Mouse (Mus musculus): ENCODE data around the gene Dhx57. TPM values are rescaled to one million over a fixed set of nuclear protein-coding genes. Genes with fewer than 3 reads are reported as not detected.
"Not testable (repeated sequence)": the region's sequence is repeated elsewhere in the genome, so short reads cannot be mapped to it uniquely, and the experiment has no call there.

The Dhx57 gene
- polyA plus RNA-seq, 1 experiment from 2014 or later: 52.8 TPM

GRCm38 (mm10) chr17:80237475-80237874, 52.8 kb downstream of the Dhx57 start:
- peaks cover 42% of the 10 kb centered on the region for H3K36me3 ChIP-seq (ENCODE audit: control insufficient read depth, insufficient read depth, low read length)
- 92% methylated on average over 5 of the region's 5 CpGs for WGBS

GRCm38 (mm10) chr17:80236805-80237204, 53.5 kb downstream of the Dhx57 start:
- peaks cover 36% of the 10 kb centered on the region for H3K36me3 ChIP-seq (ENCODE audit: control insufficient read depth, insufficient read depth, low read length)
- no peaks in the 10 kb centered on the region for H3K27me3 ChIP-seq (ENCODE audit: control insufficient read depth, insufficient read depth, low read length)
- H3K9ac ChIP-seq (replicated peaks; ENCODE audit: low read depth, low read length): no peak overlapping the region
- no peak overlapping the region for H3K27ac ChIP-seq (ENCODE audit: low read depth, low read length)
- 93% methylated on average over 3 of the region's 3 CpGs for WGBS
- no peak for ATAC-seq (ENCODE audit: low read depth)
- no peaks in the 10 kb centered on the region for H3K9me3 ChIP-seq (ENCODE audit: control insufficient read depth, low read length)
- H3K4me1 ChIP-seq (ENCODE audit: control insufficient read depth, insufficient read depth, low read length): no peaks in the 10 kb centered on the region
- no peak overlapping the region for H3K4me2 ChIP-seq (ENCODE audit: low read depth, low read length)
- no peak overlapping the region for H3K4me3 ChIP-seq (ENCODE audit: low read depth, low read length)

More at GRCm38 (mm10) chr17:80237475-80237874, 52.8 kb downstream of the Dhx57 start:
- H3K4me2 ChIP-seq (ENCODE audit: low read depth, low read length): no peak overlapping the region
- H3K27me3 ChIP-seq (ENCODE audit: control insufficient read depth, insufficient read depth, low read length): no peaks in the 10 kb centered on the region
- H3K4me1 ChIP-seq (ENCODE audit: control insufficient read depth, insufficient read depth, low read length): no peaks in the 10 kb centered on the region
- no peak overlapping the region for H3K27ac ChIP-seq (ENCODE audit: low read depth, low read length)
- ATAC-seq (ENCODE audit: low read depth): no peak
- no peak overlapping the region for H3K4me3 ChIP-seq (ENCODE audit: low read depth, low read length)
- no peak overlapping the region for H3K9ac ChIP-seq (replicated peaks; ENCODE audit: low read depth, low read length)
- H3K9me3 ChIP-seq (ENCODE audit: control insufficient read depth, low read length): no peaks in the 10 kb centered on the region

DNA sequence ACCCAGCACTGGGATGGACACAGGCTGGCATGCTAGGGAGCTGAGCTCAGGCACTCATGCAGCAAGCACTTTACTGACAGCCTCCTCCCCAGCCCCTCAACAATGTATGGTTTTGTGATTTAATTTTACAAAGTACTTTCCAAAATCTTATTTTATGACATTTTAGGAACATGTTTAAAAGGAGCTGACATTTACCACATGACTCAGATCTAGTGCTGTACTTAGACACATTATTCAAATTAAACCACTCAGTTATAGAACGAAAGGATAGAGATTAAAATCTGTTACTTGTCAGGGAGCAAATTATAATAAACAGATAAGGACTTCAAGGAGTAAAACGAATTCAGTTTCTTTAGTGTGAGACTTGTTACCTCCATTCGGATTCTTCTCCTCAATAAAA, 54.8 kb downstream of the Dhx57 start:
- H3K4me1 ChIP-seq (ENCODE audit: control insufficient read depth, insufficient read depth, low read length): no peaks in the 10 kb centered on the region

GRCm38 (mm10) chr17:80234376-80234775, 55.9 kb downstream of the Dhx57 start:
- Histone ChIP-seq H3K36me3 (ENCODE audit: control insufficient read depth, insufficient read depth, low read length) (peaks cover 20% of the 10 kb centered on the region), H3K27me3 (ENCODE audit: control insufficient read depth, insufficient read depth, low read length) (no peaks in the 10 kb centered on the region), H3K27ac (ENCODE audit: low read depth, low read length) (no peak overlapping the region), H3K4me2 (ENCODE audit: low read depth, low read length) (no peak overlapping the region), H3K4me3 (ENCODE audit: low read depth, low read length) (no peak overlapping the region), H3K4me1 (ENCODE audit: control insufficient read depth, insufficient read depth, low read length) (no peaks in the 10 kb centered on the region), H3K9ac (replicated peaks; ENCODE audit: low read depth, low read length) (no peak overlapping the region), H3K9me3 (ENCODE audit: control insufficient read depth, low read length) (no peaks in the 10 kb centered on the region)
- WGBS: 87% methylated on average over 7 of the region's 7 CpGs
- no peak for ATAC-seq (ENCODE audit: low read depth)

More for the DNA sequence above, 54.8 kb downstream of the Dhx57 start:
- H3K9ac ChIP-seq (replicated peaks; ENCODE audit: low read depth, low read length): no peak overlapping the region
- no peak overlapping the region for H3K4me2 ChIP-seq (ENCODE audit: low read depth, low read length)
- no peaks in the 10 kb centered on the region for H3K9me3 ChIP-seq (ENCODE audit: control insufficient read depth, low read length)
- H3K27ac ChIP-seq (ENCODE audit: low read depth, low read length): no peak overlapping the region
- no peak for ATAC-seq (ENCODE audit: low read depth)
- no peaks in the 10 kb centered on the region for H3K27me3 ChIP-seq (ENCODE audit: control insufficient read depth, insufficient read depth, low read length)
- WGBS: 94% methylated on average over 3 of the region's 3 CpGs
- no peak overlapping the region for H3K4me3 ChIP-seq (ENCODE audit: low read depth, low read length)
- peaks cover 26% of the 10 kb centered on the region for H3K36me3 ChIP-seq (ENCODE audit: control insufficient read depth, insufficient read depth, low read length)

DNA sequence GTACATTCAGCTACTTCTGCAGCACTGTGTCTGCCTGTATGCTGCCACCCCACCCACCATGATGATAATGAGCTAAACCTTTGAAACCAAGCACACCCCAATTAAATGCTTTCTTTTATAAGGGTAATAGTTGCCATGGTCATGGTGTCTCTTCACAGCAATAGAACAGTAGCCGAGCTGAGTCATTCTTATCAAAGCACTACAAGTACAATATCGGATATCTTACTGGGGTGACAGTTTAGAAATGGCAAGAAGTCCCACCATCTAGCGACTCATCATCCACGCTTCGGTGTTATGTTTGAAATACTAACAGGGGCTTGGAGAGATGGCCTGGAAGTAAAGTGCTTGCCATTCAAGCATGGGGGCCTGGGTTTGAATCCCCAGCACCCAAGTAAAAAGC, 56.4 kb downstream of the Dhx57 start:
- no peak for ATAC-seq (ENCODE audit: low read depth)
- peaks cover 15% of the 10 kb centered on the region for H3K36me3 ChIP-seq (ENCODE audit: control insufficient read depth, insufficient read depth, low read length)
- no peak overlapping the region for H3K4me3 ChIP-seq (ENCODE audit: low read depth, low read length)
- WGBS: 94% methylated on average over 5 of the region's 5 CpGs
- H3K4me1 ChIP-seq (ENCODE audit: control insufficient read depth, insufficient read depth, low read length): no peaks in the 10 kb centered on the region
- H3K27me3 ChIP-seq (ENCODE audit: control insufficient read depth, insufficient read depth, low read length): no peaks in the 10 kb centered on the region
- H3K27ac ChIP-seq (ENCODE audit: low read depth, low read length): no peak overlapping the region
- no peak overlapping the region for H3K9ac ChIP-seq (replicated peaks; ENCODE audit: low read depth, low read length)
- H3K4me2 ChIP-seq (ENCODE audit: low read depth, low read length): no peak overlapping the region
- no peaks in the 10 kb centered on the region for H3K9me3 ChIP-seq (ENCODE audit: control insufficient read depth, low read length)

DNA sequence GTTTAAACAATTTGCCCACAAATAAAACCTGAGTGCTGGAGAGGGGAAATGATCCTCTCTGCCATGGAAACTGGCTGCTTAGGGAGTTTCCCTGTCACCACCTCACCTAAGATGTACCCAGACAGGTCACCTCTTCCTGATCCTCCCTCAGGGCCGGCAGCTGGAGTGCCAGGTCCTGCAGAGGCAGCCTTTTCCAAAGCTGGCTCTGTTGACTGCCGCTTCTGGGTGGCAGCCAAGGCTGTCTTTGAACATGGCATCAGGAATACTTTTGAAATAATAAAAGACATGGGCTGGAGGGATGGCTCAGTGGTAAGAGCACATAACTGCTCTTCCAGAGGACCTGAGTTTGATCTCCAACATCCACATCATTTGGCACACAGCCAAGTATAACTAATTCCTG, 60.9 kb downstream of the Dhx57 start:
- Histone ChIP-seq H3K36me3 (ENCODE audit: control insufficient read depth, insufficient read depth, low read length) (no peaks in the 10 kb centered on the region), H3K4me3 (ENCODE audit: low read depth, low read length) (no peak overlapping the region), H3K4me2 (ENCODE audit: low read depth, low read length) (no peak overlapping the region), H3K9me3 (ENCODE audit: control insufficient read depth, low read length) (no peaks in the 10 kb centered on the region), H3K4me1 (ENCODE audit: control insufficient read depth, insufficient read depth, low read length) (peaks cover 4% of the 10 kb centered on the region), H3K27me3 (ENCODE audit: control insufficient read depth, insufficient read depth, low read length) (no peaks in the 10 kb centered on the region), H3K9ac (replicated peaks; ENCODE audit: low read depth, low read length) (no peak overlapping the region), H3K27ac (ENCODE audit: low read depth, low read length) (no peak overlapping the region; the same call in 1 of the 2 replicates)
- ATAC-seq (ENCODE audit: low read depth): no peak
- 83% methylated on average over 2 of the region's 2 CpGs for WGBS

DNA sequence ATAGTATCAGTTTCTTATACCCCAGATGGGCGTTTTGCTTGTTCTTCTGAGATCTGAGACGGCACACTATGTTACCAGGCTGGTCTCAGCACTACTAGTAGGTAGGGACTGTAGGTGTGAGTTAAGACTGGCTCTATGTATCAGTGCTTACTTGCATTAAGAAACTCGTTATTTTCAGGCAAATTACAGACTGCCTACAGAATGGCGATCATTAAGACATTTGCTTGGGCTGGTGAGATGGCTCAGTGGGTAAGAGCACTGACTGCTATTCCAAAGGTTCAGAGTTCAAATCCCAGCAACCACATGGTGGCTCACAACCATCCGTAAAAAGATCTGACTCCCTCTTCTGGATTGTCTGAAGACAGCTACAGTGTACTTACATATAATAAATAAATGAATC, 65.1 kb downstream of the Dhx57 start:
- not testable (repeated sequence) for H3K27ac ChIP-seq (ENCODE audit: low read depth, low read length)
- peak; percentile 21; the same call in 1 of the 2 replicates for ATAC-seq (ENCODE audit: low read depth)
- WGBS: 55% methylated on average over 4 of the region's 5 CpGs

GRCm38 (mm10) chr17:80224326-80225116, 65.8 kb downstream of the Dhx57 start, which contains the start of gene Gemin6:
TSS of gene Gemin6 (plus strand) at chr17:80224441.
- peak; percentile 97 for ATAC-seq (ENCODE audit: low read depth)

More for the DNA sequence above, 65.1 kb downstream of the Dhx57 start:
- not testable (repeated sequence) for H3K9me3 ChIP-seq (ENCODE audit: control insufficient read depth, low read length); H3K27me3 ChIP-seq (ENCODE audit: control insufficient read depth, insufficient read depth, low read length); H3K36me3 ChIP-seq (ENCODE audit: control insufficient read depth, insufficient read depth, low read length); H3K4me1 ChIP-seq (ENCODE audit: control insufficient read depth, insufficient read depth, low read length)
- Histone ChIP-seq H3K9ac (replicated peaks; ENCODE audit: low read depth, low read length) (peak overlapping the region; percentile 62; the same call in 1 of the 2 replicates), H3K4me2 (ENCODE audit: low read depth, low read length) (peak overlapping the region; percentile 69), H3K4me3 (ENCODE audit: low read depth, low read length) (peak overlapping the region; percentile 57)

DNA sequence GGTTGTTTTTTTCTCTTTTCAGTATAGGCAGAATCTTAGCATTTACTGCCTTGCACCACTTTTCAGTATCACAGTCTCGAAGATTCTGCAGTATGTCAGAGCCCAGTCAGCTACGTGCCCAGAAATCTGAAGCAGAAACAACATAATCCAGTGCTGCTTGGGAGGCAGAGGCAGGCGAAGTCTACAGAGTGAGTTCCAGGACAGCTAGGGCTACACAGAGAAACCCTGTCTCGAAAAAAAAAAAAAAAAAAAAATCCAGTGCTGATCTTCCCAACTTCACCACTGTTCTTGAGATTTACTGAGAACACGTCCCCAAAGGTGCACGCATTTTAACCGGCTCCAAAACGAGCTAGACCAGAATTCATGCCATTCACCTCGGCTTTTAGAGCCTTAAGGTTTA, 66.4 kb downstream of the Dhx57 start:
- WGBS: 9% methylated on average over 9 of the region's 9 CpGs
- Histone ChIP-seq H3K9me3 (ENCODE audit: control insufficient read depth, low read length) (no peaks in the 10 kb centered on the region), H3K4me2 (ENCODE audit: low read depth, low read length) (peak overlapping the region; percentile 69), H3K36me3 (ENCODE audit: control insufficient read depth, insufficient read depth, low read length) (no peaks in the 10 kb centered on the region), H3K27ac (ENCODE audit: low read depth, low read length) (peak overlapping the region; percentile 81), H3K27me3 (ENCODE audit: control insufficient read depth, insufficient read depth, low read length) (no peaks in the 10 kb centered on the region), H3K4me1 (ENCODE audit: control insufficient read depth, insufficient read depth, low read length) (peaks cover 4% of the 10 kb centered on the region), H3K4me3 (ENCODE audit: low read depth, low read length) (peak overlapping the region; percentile 57), H3K9ac (replicated peaks; ENCODE audit: low read depth, low read length) (peak overlapping the region; percentile 62)
- ATAC-seq (ENCODE audit: low read depth): peak; percentile 28; the same call in 1 of the 2 replicates

More at GRCm38 (mm10) chr17:80224326-80225116, 65.8 kb downstream of the Dhx57 start, which contains the start of gene Gemin6:
- H3K4me3 ChIP-seq (ENCODE audit: low read depth, low read length): peak within 1 kb of the TSS; percentile 57
- peak within 1 kb of the TSS; percentile 69 for H3K4me2 ChIP-seq (ENCODE audit: low read depth, low read length)
- H3K36me3 ChIP-seq (ENCODE audit: control insufficient read depth, insufficient read depth, low read length): no peaks in the 10 kb centered on the region
- peak within 1 kb of the TSS; percentile 62 for H3K9ac ChIP-seq (replicated peaks; ENCODE audit: low read depth, low read length)
- H3K9me3 ChIP-seq (ENCODE audit: control insufficient read depth, low read length): no peaks in the 10 kb centered on the region
- peak within 1 kb of the TSS; percentile 81 for H3K27ac ChIP-seq (ENCODE audit: low read depth, low read length)
- peaks cover 4% of the 10 kb centered on the region for H3K4me1 ChIP-seq (ENCODE audit: control insufficient read depth, insufficient read depth, low read length)
- under 1% methylated on average over 33 of the region's 33 CpGs for WGBS
- H3K27me3 ChIP-seq (ENCODE audit: control insufficient read depth, insufficient read depth, low read length): no peaks in the 10 kb centered on the region
